Mouse (Mus musculus) forebrain, embryonic 12.5 days (tissue): ENCODE measurements around the gene Zdhhc6. TPM values are rescaled to one million over a fixed set of nuclear protein-coding genes. Genes with fewer than 3 reads are reported as not detected.

ENCODE experiments used
- ATAC-seq: fragments of 200-750 bp; cut with Nextera tagmentation; 2 replicates; pipeline ENCODE4 v1.8.0; 2017; ENCODE audit warnings: moderate TSS enrichment; ENCODE audit not compliant: low FRiP score
- H3K27ac ChIP-seq: fragments of 300-500 bp; sonication (generic); 2 replicates; pipeline ENCODE4 v1.5.1; 2016; ENCODE audit warnings: mild to moderate bottlenecking
- H3K27me3 ChIP-seq: fragments of 300-500 bp; sonication (generic); 2 replicates; pipeline ENCODE4 v1.6.1; 2016; ENCODE audit warnings: mild to moderate bottlenecking
- H3K36me3 ChIP-seq: fragments of 300-500 bp; sonication (generic); replicated peaks from 2 replicates; pipeline ENCODE4 v1.6.1; 2016; ENCODE audit warnings: mild to moderate bottlenecking
- H3K4me1 ChIP-seq: fragments of 300-500 bp; sonication (generic); 2 replicates; pipeline ENCODE4 v1.6.1; 2016
- H3K4me2 ChIP-seq: fragments of 300-500 bp; sonication (generic); 2 replicates; pipeline ENCODE4 v1.6.1; 2016; ENCODE audit warnings: mild to moderate bottlenecking, moderate library complexity
- H3K4me3 ChIP-seq: fragments of 300-500 bp; sonication (generic); replicated peaks from 2 replicates; pipeline ENCODE4 v1.5.1; 2016; ENCODE audit warnings: mild to moderate bottlenecking
- H3K9ac ChIP-seq: fragments of 300-500 bp; sonication (generic); 2 replicates; pipeline ENCODE4 v1.6.1; 2016; ENCODE audit warnings: mild to moderate bottlenecking
- H3K9me3 ChIP-seq: fragments of 300-500 bp; sonication (generic); 2 replicates; pipeline ENCODE4 v1.6.1; 2016
- WGBS: fragments of 180-500 bp; shearing (Covaris S2); methylation state at CpG from one replicate; pipeline ENCODE4 v1.1.7; 2016; 5-methylcytosine and 5-hydroxymethylcytosine counted together
- polyA plus RNA-seq: library from polyadenylated mRNA; unstranded; fragments of >200 nt; fragmentation: Nextera tagmentation; extraction: Ambion mirVana; gene quantifications from 2 replicates; pipeline ENCODE4 v1.2.1, GENCODE M21; 2016

Zdhhc6 gene
- polyA plus RNA-seq, 1 experiment from 2014 or later = 97.7 TPM

GRCm38 (mm10) chr19:55332641-55333268, 16.9 kb upstream of the Zdhhc6 start:
- Histone ChIP-seq H3K27ac (no peak overlapping the region), H3K4me2 (no peak overlapping the region), H3K9me3 (no peaks in the 10 kb centered on the region), H3K4me3 (no peak overlapping the region), H3K4me1 (peaks cover 5% of the 10 kb centered on the region), H3K27me3 (no peaks in the 10 kb centered on the region), H3K36me3 (peaks cover 34% of the 10 kb centered on the region), H3K9ac (no peak overlapping the region)
- 94% methylated on average over 8 of the region's 8 CpGs for WGBS
- ATAC-seq = peak; percentile 67

GRCm38 (mm10) chr19:55331776-55332175, 15.9 kb upstream of the Zdhhc6 start:
- H3K9ac ChIP-seq = no peak overlapping the region
- H3K27ac ChIP-seq = no peak overlapping the region
- peaks cover 3% of the 10 kb centered on the region; the same call in 1 of the 2 replicates for H3K4me1 ChIP-seq
- no peak for ATAC-seq
- H3K27me3 ChIP-seq = no peaks in the 10 kb centered on the region
- H3K4me3 ChIP-seq = no peak overlapping the region
- H3K4me2 ChIP-seq = no peak overlapping the region
- 92% methylated on average over 5 of the region's 5 CpGs for WGBS
- H3K9me3 ChIP-seq = no peaks in the 10 kb centered on the region
- H3K36me3 ChIP-seq = peaks cover 34% of the 10 kb centered on the region

GRCm38 (mm10) chr19:55327510-55327909, 11.7 kb upstream of the Zdhhc6 start:
- ATAC-seq = no peak

GRCm38 (mm10) chr19:55322604-55323003, 6.8 kb upstream of the Zdhhc6 start:
- Histone ChIP-seq H3K36me3 (peaks cover 17% of the 10 kb centered on the region), H3K4me1 (no peaks in the 10 kb centered on the region), H3K9ac (no peak overlapping the region), H3K27me3 (no peaks in the 10 kb centered on the region), H3K27ac (no peak overlapping the region), H3K4me3 (no peak overlapping the region), H3K9me3 (no peaks in the 10 kb centered on the region), H3K4me2 (no peak overlapping the region)
- WGBS = 96% methylated on average over 8 of the region's 8 CpGs
- no peak for ATAC-seq

More at GRCm38 (mm10) chr19:55327510-55327909, 11.7 kb upstream of the Zdhhc6 start:
- Histone ChIP-seq H3K27me3 (no peaks in the 10 kb centered on the region), H3K36me3 (peaks cover 44% of the 10 kb centered on the region), H3K9ac (no peak overlapping the region), H3K9me3 (no peaks in the 10 kb centered on the region), H3K4me2 (no peak overlapping the region), H3K27ac (no peak overlapping the region), H3K4me1 (no peaks in the 10 kb centered on the region), H3K4me3 (no peak overlapping the region)
- 94% methylated on average over 4 of the region's 4 CpGs for WGBS

- no peaks in the 10 kb centered on the region for H3K9me3 ChIP-seq
- no peak for ATAC-seq
- H3K4me3 ChIP-seq = no peak overlapping the region
- H3K27ac ChIP-seq = no peak overlapping the region
- H3K9ac ChIP-seq = no peak overlapping the region
- H3K4me1 ChIP-seq = peaks cover 17% of the 10 kb centered on the region
- no peaks in the 10 kb centered on the region for H3K27me3 ChIP-seq
- 78% methylated on average over 5 of the region's 5 CpGs for WGBS
- H3K36me3 ChIP-seq = peaks cover 15% of the 10 kb centered on the region
- no peak overlapping the region for H3K4me2 ChIP-seq
Observed at GRCm38 (mm10) chr19:55319521-55319920, 3.7 kb upstream of the Zdhhc6 start.

GRCm38 (mm10) chr19:55319036-55319435, 3.2 kb upstream of the Zdhhc6 start:
- WGBS = 78% methylated on average over 3 of the region's 3 CpGs
- H3K27me3 ChIP-seq = no peaks in the 10 kb centered on the region
- H3K9me3 ChIP-seq = no peaks in the 10 kb centered on the region
- peaks cover 21% of the 10 kb centered on the region for H3K4me1 ChIP-seq
- H3K36me3 ChIP-seq = peaks cover 11% of the 10 kb centered on the region
- no peak for ATAC-seq
- no peak overlapping the region for H3K4me2 ChIP-seq
- H3K9ac ChIP-seq = no peak overlapping the region
- no peak overlapping the region for H3K27ac ChIP-seq
- H3K4me3 ChIP-seq = no peak overlapping the region

- no peaks in the 10 kb centered on the region for H3K27me3 ChIP-seq
- WGBS = 62% methylated on average over 10 of the region's 10 CpGs
- no peak overlapping the region for H3K27ac ChIP-seq
- peaks cover 34% of the 10 kb centered on the region for H3K4me1 ChIP-seq
- H3K4me3 ChIP-seq = peak overlapping the region; percentile 84
- no peak for ATAC-seq
- H3K9me3 ChIP-seq = no peaks in the 10 kb centered on the region
- H3K9ac ChIP-seq = no peak overlapping the region
- H3K36me3 ChIP-seq = peaks cover 3% of the 10 kb centered on the region; the same call in 1 of the 2 replicates
- peak overlapping the region; percentile 87 for H3K4me2 ChIP-seq
Observed at GRCm38 (mm10) chr19:55316901-55317300, 1.1 kb upstream of the Zdhhc6 start.

GRCm38 (mm10) chr19:55316109-55316714, 380 bp upstream of the Zdhhc6 start, which contains the start of gene Vti1a:
Vti1a (plus strand) TSS chr19:55316295.
- under 1% methylated on average over 48 of the region's 48 CpGs for WGBS
- peak; percentile 93 for ATAC-seq

GRCm38 (mm10) chr19:55313649-55314048, 2.2 kb downstream of the Zdhhc6 start:
- H3K4me3 ChIP-seq = no peak overlapping the region
- no peak overlapping the region for H3K4me2 ChIP-seq
- peaks cover 34% of the 10 kb centered on the region for H3K36me3 ChIP-seq
- 98% methylated on average over 2 of the region's 2 CpGs for WGBS
- H3K27ac ChIP-seq = no peak overlapping the region
- no peaks in the 10 kb centered on the region for H3K27me3 ChIP-seq
- ATAC-seq = no peak
- H3K4me1 ChIP-seq = peaks cover 34% of the 10 kb centered on the region
- H3K9me3 ChIP-seq = no peaks in the 10 kb centered on the region
- H3K9ac ChIP-seq = no peak overlapping the region

More at GRCm38 (mm10) chr19:55316109-55316714, 380 bp upstream of the Zdhhc6 start, which contains the start of gene Vti1a:
- H3K27ac ChIP-seq = peak within 1 kb of the TSS; percentile 78
- H3K4me3 ChIP-seq = peak within 1 kb of the TSS; percentile 84
- H3K9ac ChIP-seq = peak within 1 kb of the TSS; percentile 80
- H3K27me3 ChIP-seq = no peaks in the 10 kb centered on the region
- peaks cover 34% of the 10 kb centered on the region for H3K4me1 ChIP-seq
- peak within 1 kb of the TSS; percentile 87 for H3K4me2 ChIP-seq
- peaks cover 9% of the 10 kb centered on the region for H3K36me3 ChIP-seq
- H3K9me3 ChIP-seq = no peaks in the 10 kb centered on the region

- no peaks in the 10 kb centered on the region for H3K27me3 ChIP-seq
- peaks cover 30% of the 10 kb centered on the region for H3K4me1 ChIP-seq
- no peak for ATAC-seq
- H3K4me3 ChIP-seq = no peak overlapping the region
- no peak overlapping the region for H3K4me2 ChIP-seq
- WGBS = 92% methylated on average over 8 of the region's 8 CpGs
- peaks cover 43% of the 10 kb centered on the region for H3K36me3 ChIP-seq
- no peak overlapping the region for H3K9ac ChIP-seq
- H3K9me3 ChIP-seq = no peaks in the 10 kb centered on the region
- H3K27ac ChIP-seq = no peak overlapping the region
Observed at GRCm38 (mm10) chr19:55311874-55312273, 4.0 kb downstream of the Zdhhc6 start.

GRCm38 (mm10) chr19:55305024-55305423, 10.8 kb downstream of the Zdhhc6 start:
- H3K4me2 ChIP-seq = no peak overlapping the region
- H3K27me3 ChIP-seq = no peaks in the 10 kb centered on the region
- no peak overlapping the region for H3K4me3 ChIP-seq
- H3K4me1 ChIP-seq = no peaks in the 10 kb centered on the region
- H3K27ac ChIP-seq = no peak overlapping the region
- no peak for ATAC-seq
- H3K36me3 ChIP-seq = peaks cover 67% of the 10 kb centered on the region
- H3K9ac ChIP-seq = no peak overlapping the region
- H3K9me3 ChIP-seq = no peaks in the 10 kb centered on the region

- Histone ChIP-seq H3K36me3 (peaks cover 66% of the 10 kb centered on the region), H3K9me3 (no peaks in the 10 kb centered on the region), H3K4me3 (no peak overlapping the region), H3K9ac (no peak overlapping the region), H3K4me2 (no peak overlapping the region), H3K27me3 (no peaks in the 10 kb centered on the region), H3K4me1 (no peaks in the 10 kb centered on the region), H3K27ac (no peak overlapping the region)
- ATAC-seq = no peak
- 89% methylated on average over 3 of the region's 3 CpGs for WGBS
Observed at GRCm38 (mm10) chr19:55300525-55300924, 15.3 kb downstream of the Zdhhc6 start.

GRCm38 (mm10) chr19:55299378-55299777, 16.5 kb downstream of the Zdhhc6 start:
- no peak overlapping the region for H3K4me2 ChIP-seq
- H3K27me3 ChIP-seq = no peaks in the 10 kb centered on the region
- H3K9me3 ChIP-seq = no peaks in the 10 kb centered on the region
- ATAC-seq = no peak
- 92% methylated on average over 1 of the region's 1 CpGs for WGBS
- H3K27ac ChIP-seq = no peak overlapping the region
- no peaks in the 10 kb centered on the region for H3K4me1 ChIP-seq
- peaks cover 72% of the 10 kb centered on the region for H3K36me3 ChIP-seq
- no peak overlapping the region for H3K4me3 ChIP-seq
- no peak overlapping the region for H3K9ac ChIP-seq
